Mouse (Mus musculus): Measurements from ENCODE around the gene Tmem221. TPM values are rescaled to one million over a fixed set of nuclear protein-coding genes. Genes with fewer than 3 reads are reported as not detected.

Gene Tmem221
- total RNA-seq, 1 experiment from 2014 or later = 8.9 TPM

GRCm38 (mm10) chr8:71547590-71547989 is 11.1 kb downstream of the Tmem221 start:
- DNase-seq = no peak

GRCm38 (mm10) chr8:71545053-71545452 is 13.6 kb downstream of the Tmem221 start:
- DNase-seq = no peak

GRCm38 (mm10) chr8:71543755-71544154 is 14.9 kb downstream of the Tmem221 start:
- DNase-seq = no peak

- DNase-seq = peak; percentile 92
These were observed 15.9 kb downstream of the Tmem221 start, which contains the start of gene Mvb12a for GRCm38 (mm10) chr8:71542632-71543343. Gene Mvb12a (plus strand): TSS chr8:71542922.

GRCm38 (mm10) chr8:71537028-71537867 is 21.4 kb downstream of the Tmem221 start, which contains the start of gene Bst2:
Gene Bst2 (minus strand): TSS chr8:71537456.
- DNase-seq = peak; percentile 85

GRCm38 (mm10) chr8:71535663-71536062 is 23.0 kb downstream of the Tmem221 start:
- DNase-seq = no peak

- no peak for DNase-seq
These were observed 24.3 kb downstream of the Tmem221 start for GRCm38 (mm10) chr8:71534263-71534810.

GRCm38 (mm10) chr8:71530735-71531467 is 27.8 kb downstream of the Tmem221 start:
- DNase-seq = peak; percentile 27

GRCm38 (mm10) chr8:71528362-71529073 is 30.2 kb downstream of the Tmem221 start:
- DNase-seq = no peak

GRCm38 (mm10) chr8:71527162-71527870 is 31.4 kb downstream of the Tmem221 start:
- no peak for DNase-seq

GRCm38 (mm10) chr8:71526272-71526671 is 32.4 kb downstream of the Tmem221 start:
- DNase-seq = no peak

- no peak for DNase-seq
These were observed 33.2 kb downstream of the Tmem221 start, which contains the start of gene Ccdc194 for GRCm38 (mm10) chr8:71525226-71526050. Gene Ccdc194 (minus strand): TSS chr8:71525711.

GRCm38 (mm10) chr8:71521634-71522033 is 37.0 kb downstream of the Tmem221 start:
- DNase-seq = peak; percentile 94

- peak; percentile 60 for DNase-seq
These were observed 39.4 kb downstream of the Tmem221 start for GRCm38 (mm10) chr8:71519037-71519825.

- DNase-seq = no peak
These were observed 41.9 kb downstream of the Tmem221 start for GRCm38 (mm10) chr8:71516786-71517185.

GRCm38 (mm10) chr8:71515043-71515442 is 43.6 kb downstream of the Tmem221 start:
- DNase-seq = no peak

- no peak for DNase-seq
These were observed 45.5 kb downstream of the Tmem221 start for GRCm38 (mm10) chr8:71513018-71513754.

GRCm38 (mm10) chr8:71511644-71512043 is 47.0 kb downstream of the Tmem221 start, which contains the start of gene Plvap:
Gene Plvap (minus strand): TSS chr8:71511752.
- DNase-seq = no peak

Measured in adrenal gland, postnatal 25 days (tissue).